Mouse (Mus musculus) embryonic facial prominence, embryonic 12.5 days (tissue): ENCODE results near the gene Cdca5. TPM values are rescaled to one million over a fixed set of nuclear protein-coding genes. Genes with fewer than 3 reads are reported as not detected.
"Not testable (repeated sequence)": the region's sequence is repeated elsewhere in the genome, so short reads cannot be mapped to it uniquely, and the experiment has no call there.

Experiments used
- ATAC-seq: fragments of 200-750 bp; cut with Nextera tagmentation; 2 replicates; pipeline ENCODE4 v1.8.0; 2017; ENCODE audit not compliant: insufficient number of reproducible peaks, insufficient read depth, low FRiP score, low TSS enrichment
- H3K27ac ChIP-seq: fragments of 300-500 bp; sonication (generic); 2 replicates; pipeline ENCODE4 v1.5.1; 2016; ENCODE audit warnings: mild to moderate bottlenecking
- H3K27me3 ChIP-seq: fragments of 300-500 bp; sonication (generic); 2 replicates; pipeline ENCODE4 v1.6.1; 2016; ENCODE audit warnings: mild to moderate bottlenecking, moderate library complexity
- H3K36me3 ChIP-seq: fragments of 300-500 bp; sonication (generic); 2 replicates; pipeline ENCODE4 v1.6.1; 2016; ENCODE audit warnings: mild to moderate bottlenecking
- H3K4me1 ChIP-seq: fragments of 300-500 bp; sonication (generic); 2 replicates; pipeline ENCODE4 v1.6.1; 2016
- H3K4me2 ChIP-seq: fragments of 300-500 bp; sonication (generic); replicated peaks from 2 replicates; pipeline ENCODE4 v1.6.1; 2016; ENCODE audit warnings: mild to moderate bottlenecking, moderate library complexity
- H3K4me3 ChIP-seq: fragments of 300-500 bp; sonication (generic); 2 replicates; pipeline ENCODE4 v1.5.1; 2016; ENCODE audit warnings: mild to moderate bottlenecking
- H3K9ac ChIP-seq: fragments of 300-500 bp; sonication (generic); 2 replicates; pipeline ENCODE4 v1.6.1; 2016; ENCODE audit warnings: mild to moderate bottlenecking, moderate library complexity
- H3K9me3 ChIP-seq: fragments of 300-500 bp; sonication (generic); 2 replicates; pipeline ENCODE4 v1.6.1; 2016; ENCODE audit warnings: mild to moderate bottlenecking, moderate library complexity
- WGBS: fragments of 180-500 bp; shearing (Covaris S2); methylation state at CpG from one replicate; pipeline ENCODE4 v1.1.7; 2016; 5-methylcytosine and 5-hydroxymethylcytosine counted together
- polyA plus RNA-seq: library from polyadenylated mRNA; unstranded; fragments of >200 nt; fragmentation: Nextera tagmentation; extraction: Ambion mirVana; gene quantifications from 2 replicates; pipeline ENCODE4 v1.2.1, GENCODE M21; 2016

The Cdca5 gene
- polyA plus RNA-seq, 1 experiment from 2014 or later: 40.6 TPM

DNA sequence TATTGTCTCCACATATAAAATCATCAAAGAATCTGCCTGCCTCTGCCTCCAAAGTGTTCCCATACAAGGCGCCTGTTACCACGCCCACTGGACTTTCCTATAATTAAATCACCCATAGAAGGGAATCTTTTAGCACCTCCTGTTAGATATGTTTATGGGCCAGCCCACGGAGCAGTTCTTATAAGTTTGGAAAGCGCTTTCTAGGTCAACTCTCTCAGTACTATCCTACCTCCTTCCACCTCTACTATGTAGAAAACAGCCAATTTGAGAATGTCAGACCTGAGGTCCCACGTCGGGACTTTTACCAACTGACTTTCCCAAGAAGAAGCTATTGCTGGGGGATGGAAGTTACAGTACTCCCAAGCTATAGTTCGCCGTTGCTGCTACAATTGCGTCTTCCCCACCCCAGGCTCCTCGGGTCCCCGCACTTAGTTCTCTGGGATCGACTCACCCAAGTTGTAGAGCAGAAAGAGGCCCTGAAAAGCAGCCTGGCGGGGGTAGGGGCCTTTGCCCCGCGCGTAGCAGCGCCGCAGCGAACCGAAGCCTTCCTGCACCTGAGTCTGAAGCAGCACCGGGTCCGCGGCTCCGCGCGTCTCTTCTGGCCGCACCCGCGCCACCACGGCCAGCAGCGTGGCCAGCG lies 32.7 kb downstream of the Cdca5 start:
- Histone ChIP-seq H3K9me3 (no peaks in the 10 kb centered on the region), H3K36me3 (peaks cover 38% of the 10 kb centered on the region), H3K27me3 (no peaks in the 10 kb centered on the region), H3K27ac (peak overlapping the region; percentile 97), H3K4me1 (peaks cover 15% of the 10 kb centered on the region), H3K9ac (peak overlapping the region; percentile 89), H3K4me3 (peak overlapping the region; percentile 86), H3K4me2 (peak overlapping the region; percentile 90)
- WGBS: 5% methylated on average over 32 of the region's 32 CpGs
- peak; percentile 24; the same call in 1 of the 2 replicates for ATAC-seq

- under 1% methylated on average over 77 of the region's 77 CpGs for WGBS
- H3K4me2 ChIP-seq: peak within 1 kb of the TSS; percentile 90
Measured at GRCm38 (mm10) chr19:6117986-6118676, 33.3 kb downstream of the Cdca5 start, which contains the start of gene Sac3d1. Sac3d1 (minus strand) TSS chr19:6118650.

DNA sequence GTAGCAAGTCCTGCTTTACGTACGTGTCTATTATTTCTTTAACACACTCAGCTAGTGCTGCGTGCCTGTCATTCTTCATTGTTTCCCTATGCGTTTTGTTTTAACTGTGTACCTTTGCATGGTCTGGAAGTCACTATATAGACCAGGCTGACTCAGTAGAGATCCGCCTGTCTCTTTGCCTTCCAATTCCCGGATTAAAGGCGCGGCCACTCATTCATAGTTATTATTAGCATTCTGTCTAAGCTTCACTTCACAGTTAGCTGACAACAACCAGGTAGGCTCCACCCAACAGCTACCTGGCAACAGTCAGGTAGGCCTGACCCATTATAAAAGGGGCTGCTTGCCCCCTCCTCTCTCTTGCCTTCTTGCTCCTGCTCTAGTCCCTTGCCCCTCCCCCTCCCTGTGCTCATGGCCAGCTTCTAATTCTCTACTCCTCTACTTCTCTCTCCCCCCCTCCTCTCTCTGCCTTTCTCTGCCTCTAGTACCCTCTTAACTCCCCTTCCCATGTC lies 33.9 kb downstream of the Cdca5 start:
- Histone ChIP-seq H3K4me3 (peak overlapping the region; percentile 86), H3K27me3 (no peaks in the 10 kb centered on the region), H3K27ac (peak overlapping the region; percentile 97), H3K9me3 (no peaks in the 10 kb centered on the region), H3K4me1 (peaks cover 15% of the 10 kb centered on the region), H3K36me3 (peaks cover 33% of the 10 kb centered on the region), H3K4me2 (peak overlapping the region; percentile 90), H3K9ac (peak overlapping the region; percentile 89)
- under 1% methylated on average over 8 of the region's 8 CpGs for WGBS
- ATAC-seq: no peak; the same call in 1 of the 2 replicates

More at GRCm38 (mm10) chr19:6117986-6118676, 33.3 kb downstream of the Cdca5 start, which contains the start of gene Sac3d1:
- peaks cover 15% of the 10 kb centered on the region for H3K4me1 ChIP-seq
- peak; percentile 85 for ATAC-seq
- peak within 1 kb of the TSS; percentile 89 for H3K9ac ChIP-seq
- no peaks in the 10 kb centered on the region for H3K27me3 ChIP-seq
- H3K27ac ChIP-seq: peak within 1 kb of the TSS; percentile 97
- H3K36me3 ChIP-seq: peaks cover 35% of the 10 kb centered on the region
- H3K9me3 ChIP-seq: no peaks in the 10 kb centered on the region
- H3K4me3 ChIP-seq: peak within 1 kb of the TSS; percentile 86

GRCm38 (mm10) chr19:6121761-6122160 lies 37.0 kb downstream of the Cdca5 start:
- Histone ChIP-seq H3K4me3 (no peak overlapping the region), H3K9ac (no peak overlapping the region)

DNA sequence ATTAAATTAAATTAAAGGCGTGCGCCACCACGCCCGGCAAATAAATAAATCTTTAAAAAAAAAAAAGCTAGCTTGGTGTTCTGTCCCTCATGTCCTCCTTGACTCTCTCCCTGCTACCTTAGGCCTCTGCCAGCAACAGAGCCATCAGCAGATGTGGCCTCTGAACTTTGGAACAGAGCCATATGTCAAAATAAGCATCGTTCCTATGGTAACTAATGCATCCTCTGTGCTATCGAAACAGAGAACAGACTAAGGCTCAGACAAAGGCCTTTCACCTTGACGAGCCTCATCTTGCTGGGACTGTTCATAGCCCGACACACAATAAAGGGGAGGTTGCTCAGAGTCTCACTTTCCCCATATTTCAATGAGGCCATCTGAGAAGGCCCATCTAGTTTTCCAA lies 38.5 kb downstream of the Cdca5 start:
- Histone ChIP-seq H3K27me3 (no peaks in the 10 kb centered on the region), H3K4me2 (no peak overlapping the region), H3K27ac (peak overlapping the region; percentile 12; the same call in 1 of the 2 replicates), H3K9ac (no peak overlapping the region), H3K36me3 (0 out of 2 replicates have a peak, but pooled peaks cover 6% of the 10 kb centered on the region), H3K9me3 (no peaks in the 10 kb centered on the region), H3K4me3 (no peak overlapping the region), H3K4me1 (peaks cover 5% of the 10 kb centered on the region; the same call in 1 of the 2 replicates)
- ATAC-seq: no peak
- 42% methylated on average over 8 of the region's 8 CpGs for WGBS

More at GRCm38 (mm10) chr19:6121761-6122160, 37.0 kb downstream of the Cdca5 start:
- no peak overlapping the region for H3K27ac ChIP-seq
- WGBS: 35% methylated on average over 19 of the region's 19 CpGs
- H3K9me3 ChIP-seq: no peaks in the 10 kb centered on the region
- 0 out of 2 replicates have a peak, but pooled peaks cover 6% of the 10 kb centered on the region for H3K36me3 ChIP-seq
- H3K27me3 ChIP-seq: no peaks in the 10 kb centered on the region
- peaks cover 11% of the 10 kb centered on the region for H3K4me1 ChIP-seq
- no peak for ATAC-seq
- no peak overlapping the region for H3K4me2 ChIP-seq

- H3K9me3 ChIP-seq: no peaks in the 10 kb centered on the region
- no peaks in the 10 kb centered on the region for H3K27me3 ChIP-seq
- no peak overlapping the region for H3K4me2 ChIP-seq
- H3K9ac ChIP-seq: no peak overlapping the region
- no peak overlapping the region for H3K4me3 ChIP-seq
- 0 out of 2 replicates have a peak, but pooled peaks cover 6% of the 10 kb centered on the region for H3K36me3 ChIP-seq
- WGBS: 82% methylated on average over 2 of the region's 2 CpGs
- no peaks in the 10 kb centered on the region for H3K4me1 ChIP-seq
- no peak for ATAC-seq
- H3K27ac ChIP-seq: no peak overlapping the region
Measured at GRCm38 (mm10) chr19:6124898-6125297, 40.1 kb downstream of the Cdca5 start.

DNA sequence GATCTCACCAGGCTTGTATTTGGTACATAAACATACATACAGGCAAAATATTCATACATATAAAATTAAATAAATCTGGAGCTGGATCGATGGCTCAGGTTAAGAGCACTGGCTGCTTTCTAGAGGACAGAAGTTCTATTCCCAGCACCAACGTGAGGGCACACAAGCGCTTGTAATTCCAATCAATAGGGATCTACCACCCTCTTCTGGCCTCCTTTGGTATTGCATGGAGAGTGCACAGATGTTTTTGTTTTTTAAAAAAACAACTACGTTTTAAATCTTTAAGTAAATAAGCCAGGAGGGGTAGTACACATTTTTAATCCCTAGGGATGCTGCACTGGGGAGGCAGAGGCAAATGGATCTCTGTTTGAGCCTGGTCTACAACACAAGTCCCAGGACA lies 41.5 kb downstream of the Cdca5 start:
- Histone ChIP-seq H3K36me3 (0 out of 2 replicates have a peak, but pooled peaks cover under 1% of the 10 kb centered on the region), H3K9me3 (no peaks in the 10 kb centered on the region), H3K27me3 (no peaks in the 10 kb centered on the region), H3K4me1 (no peaks in the 10 kb centered on the region), H3K9ac (no peak overlapping the region), H3K4me3 (no peak overlapping the region), H3K4me2 (no peak overlapping the region), H3K27ac (no peak overlapping the region)
- 21% methylated on average over 4 of the region's 4 CpGs for WGBS
- ATAC-seq: no peak

DNA sequence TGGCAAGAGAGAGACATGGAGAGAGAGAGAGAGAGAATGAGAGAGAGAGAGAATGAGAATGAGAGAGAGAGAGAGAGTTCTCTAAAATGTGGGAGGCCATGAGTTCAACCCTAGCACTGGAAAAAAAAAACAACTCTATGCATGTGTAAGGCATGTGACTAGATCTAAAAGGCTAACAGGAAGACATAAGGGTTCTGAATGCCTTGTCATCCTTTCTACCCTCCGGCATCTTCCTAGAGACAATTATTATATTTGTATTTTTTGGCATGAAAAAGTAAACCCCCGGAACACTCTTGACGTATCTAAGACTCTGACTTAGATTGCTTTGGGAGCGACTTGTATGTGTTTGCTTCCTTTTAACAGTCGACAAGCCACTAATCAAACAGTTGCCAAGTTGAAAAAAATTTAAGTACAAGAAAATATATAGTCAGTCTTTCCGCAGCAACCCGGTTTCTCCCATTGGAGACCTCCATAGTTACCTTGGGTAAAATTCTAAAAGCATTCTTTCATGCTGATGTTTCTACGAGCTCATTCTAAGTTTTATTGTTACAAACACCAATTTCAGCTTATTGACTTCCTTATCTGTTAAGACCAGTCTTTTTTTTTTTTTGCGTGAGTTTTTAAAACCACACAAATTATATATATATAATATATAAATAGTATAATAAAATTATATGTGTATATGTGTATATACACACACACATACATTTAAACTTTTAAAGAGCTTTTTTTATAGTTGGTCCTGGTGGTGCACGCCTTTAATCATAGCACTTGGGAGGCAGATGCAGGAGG lies 42.2 kb downstream of the Cdca5 start:
- H3K36me3 ChIP-seq: no peaks in the 10 kb centered on the region
- H3K9me3 ChIP-seq: no peaks in the 10 kb centered on the region
- H3K4me1 ChIP-seq: no peaks in the 10 kb centered on the region
- no peaks in the 10 kb centered on the region for H3K27me3 ChIP-seq
- H3K9ac ChIP-seq: no peak overlapping the region
- 76% methylated on average over 10 of the region's 10 CpGs for WGBS
- 0 out of 2 replicates have a peak overlapping the region, but pooled peaks have one; percentile 87 for H3K27ac ChIP-seq
- no peak for ATAC-seq
- H3K4me2 ChIP-seq: peak overlapping the region; percentile 59
- H3K4me3 ChIP-seq: peak overlapping the region; percentile 52

- Histone ChIP-seq H3K4me3 (peak within 1 kb of the TSS; percentile 52), H3K9me3 (no peaks in the 10 kb centered on the region), H3K36me3 (no peaks in the 10 kb centered on the region), H3K4me2 (peak within 1 kb of the TSS; percentile 59), H3K27me3 (no peaks in the 10 kb centered on the region), H3K4me1 (no peaks in the 10 kb centered on the region), H3K9ac (peak within 1 kb of the TSS; percentile 44; the same call in 1 of the 2 replicates), H3K27ac (peak within 1 kb of the TSS; percentile 87)
- peak; percentile 84 for ATAC-seq
- WGBS: under 1% methylated on average over 32 of the region's 32 CpGs
Measured at GRCm38 (mm10) chr19:6127760-6128341, 43.1 kb downstream of the Cdca5 start, which contains the start of gene Snx15. Snx15 (minus strand) TSS chr19:6128304.

GRCm38 (mm10) chr19:6130414-6131128 lies 45.8 kb downstream of the Cdca5 start:
- H3K27ac ChIP-seq, H3K4me2 ChIP-seq, H3K4me3 ChIP-seq, H3K27me3 ChIP-seq, H3K9me3 ChIP-seq, ATAC-seq, H3K9ac ChIP-seq, H3K4me1 ChIP-seq: not testable (repeated sequence)
- 75% methylated on average over 7 of the region's 7 CpGs for WGBS
- peaks cover 16% of the 10 kb centered on the region for H3K36me3 ChIP-seq
